Mouse (Mus musculus) gastrocnemius, adult 2 months (tissue): ENCODE results near the gene Tpst2. TPM values are rescaled to one million over a fixed set of nuclear protein-coding genes. Genes with fewer than 3 reads are reported as not detected.
A peak's percentile ranks its signal among the peaks of the same experiment; 100 is the strongest.

Source experiments
- DNase-seq: peaks from one replicate; pipeline ENCODE4 v3.0.0; 2022
- H3K27ac ChIP-seq: fragments of 200-600 bp; 2 replicates; pipeline ENCODE4 v1.8.1; 2022; ENCODE audit warnings: mild to moderate bottlenecking
- H3K4me3 ChIP-seq: fragments of 200-600 bp; 2 replicates; pipeline ENCODE4 v1.8.1; 2022; ENCODE audit warnings: mild to moderate bottlenecking, moderate library complexity
- CTCF ChIP-seq: fragments of 200-600 bp; IDR thresholded peaks from 2 replicates; pipeline ENCODE4 v1.8.1; 2022; ENCODE audit warnings: antibody characterized with exemption, mild to moderate bottlenecking, moderate library complexity
- intact Hi-C: fragments of 180-260 bp; cut with DNase I; formaldehyde crosslinking; loops from one replicate; pipeline ENCODE4 v1.15.1; 2025
- total RNA-seq, 2 experiments: library from RNA; stranded (reverse); gene quantifications; 2 replicates each; pipeline ENCODE4 v1.2.3; 2021

Gene Tpst2
- total RNA-seq, 2 experiments from 2014 or later: 12.6 to 25.4 TPM

GRCm38 (mm10) chr5:112337004-112337403, 60.5 kb downstream of the Tpst2 start:
- intact Hi-C loops: no loop called here
- H3K27ac ChIP-seq: no peak overlapping the region
- H3K4me3 ChIP-seq: no peak overlapping the region
- TF ChIP-seq CTCF: no peak
- DNase-seq: no peak

- DNase-seq: no peak
- intact Hi-C loops: no loop called here
- H3K27ac ChIP-seq: no peak overlapping the region
- no peak overlapping the region for H3K4me3 ChIP-seq
- TF ChIP-seq CTCF: no peak; the same call in 1 of the 2 replicates
Measured at GRCm38 (mm10) chr5:112339215-112339614, 62.7 kb downstream of the Tpst2 start.

DNA sequence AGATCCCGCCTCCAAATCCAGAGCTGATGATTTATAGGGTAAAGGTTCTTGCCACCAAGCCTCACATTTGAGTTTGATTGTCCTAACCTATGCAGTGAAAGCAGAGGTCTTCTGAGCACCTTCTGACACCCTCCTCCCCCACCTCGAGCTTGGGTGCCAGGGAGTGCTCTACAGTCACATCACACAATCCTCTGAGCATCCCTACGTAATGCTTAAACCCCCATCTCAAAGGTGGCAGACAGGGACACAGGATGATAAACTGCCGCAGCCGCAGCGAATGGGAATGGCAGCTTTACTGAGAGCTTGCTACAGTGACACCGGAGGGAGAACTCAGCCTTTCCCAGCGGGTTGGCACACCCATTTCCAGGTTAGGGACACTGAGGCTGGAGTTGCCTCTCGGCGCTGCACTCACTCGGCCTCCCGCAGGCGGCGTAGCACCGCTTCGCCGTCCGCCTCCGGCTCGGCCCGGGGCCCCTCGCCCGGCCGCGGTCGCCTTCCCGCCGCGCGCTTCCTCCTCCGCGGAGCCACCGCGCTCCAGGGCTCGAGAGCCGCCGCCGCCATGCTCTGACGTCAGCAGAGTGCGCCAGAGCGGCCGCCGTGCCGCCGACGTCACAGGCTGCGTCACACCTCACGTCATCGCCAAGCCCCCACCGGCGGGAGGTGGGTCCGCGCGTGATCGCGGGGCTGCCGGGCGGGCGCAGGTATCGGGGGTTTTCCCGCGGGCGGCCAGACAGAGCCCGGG, 66.1 kb downstream of the Tpst2 start, which contains the start of the genes Srrd and Hps4:
Gene Srrd (minus strand): TSS at position 578 of the 742 bp plus-strand sequence.
Gene Hps4 (plus strand): TSS at position 621 of the 742 bp plus-strand sequence.
- Histone ChIP-seq H3K27ac (peak within 1 kb of the TSS; percentile 84), H3K4me3 (peak within 1 kb of the TSS; percentile 98)
- DNase-seq: peak; percentile 90
- TF ChIP-seq CTCF: peak; percentile 24; the same call in 1 of the 2 replicates
- intact Hi-C loops: loop anchor here (1.0 kb wide), 1 partner anchor 16 kb away; the partner anchor contains the start of gene Tfip11

DNA sequence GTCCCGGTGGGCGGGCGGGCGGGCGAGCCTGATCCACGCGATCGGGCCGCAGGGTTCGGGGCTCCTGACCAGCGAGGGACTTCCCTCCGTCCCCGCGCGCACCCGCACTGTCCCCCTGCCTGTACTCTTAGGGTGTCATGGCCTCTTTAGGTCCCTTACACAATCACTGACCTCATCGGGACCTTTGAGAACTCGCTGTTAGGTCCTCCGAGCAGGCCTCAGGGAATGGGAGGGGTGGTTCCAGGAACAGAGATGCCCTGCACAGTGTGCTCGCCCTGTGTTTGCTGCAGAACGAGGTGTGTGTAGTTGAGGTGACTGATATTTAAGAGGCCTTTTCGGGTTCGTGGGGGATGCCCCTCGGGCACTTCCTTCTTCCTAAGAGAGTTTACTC, 66.7 kb downstream of the Tpst2 start:
- H3K27ac ChIP-seq: peak overlapping the region; percentile 84
- H3K4me3 ChIP-seq: peak overlapping the region; percentile 98
- intact Hi-C loops: loop anchor here (1.0 kb wide), 1 partner anchor 17 kb away; the partner anchor contains the start of gene Tfip11
- TF ChIP-seq CTCF: no peak
- DNase-seq: no peak

DNA sequence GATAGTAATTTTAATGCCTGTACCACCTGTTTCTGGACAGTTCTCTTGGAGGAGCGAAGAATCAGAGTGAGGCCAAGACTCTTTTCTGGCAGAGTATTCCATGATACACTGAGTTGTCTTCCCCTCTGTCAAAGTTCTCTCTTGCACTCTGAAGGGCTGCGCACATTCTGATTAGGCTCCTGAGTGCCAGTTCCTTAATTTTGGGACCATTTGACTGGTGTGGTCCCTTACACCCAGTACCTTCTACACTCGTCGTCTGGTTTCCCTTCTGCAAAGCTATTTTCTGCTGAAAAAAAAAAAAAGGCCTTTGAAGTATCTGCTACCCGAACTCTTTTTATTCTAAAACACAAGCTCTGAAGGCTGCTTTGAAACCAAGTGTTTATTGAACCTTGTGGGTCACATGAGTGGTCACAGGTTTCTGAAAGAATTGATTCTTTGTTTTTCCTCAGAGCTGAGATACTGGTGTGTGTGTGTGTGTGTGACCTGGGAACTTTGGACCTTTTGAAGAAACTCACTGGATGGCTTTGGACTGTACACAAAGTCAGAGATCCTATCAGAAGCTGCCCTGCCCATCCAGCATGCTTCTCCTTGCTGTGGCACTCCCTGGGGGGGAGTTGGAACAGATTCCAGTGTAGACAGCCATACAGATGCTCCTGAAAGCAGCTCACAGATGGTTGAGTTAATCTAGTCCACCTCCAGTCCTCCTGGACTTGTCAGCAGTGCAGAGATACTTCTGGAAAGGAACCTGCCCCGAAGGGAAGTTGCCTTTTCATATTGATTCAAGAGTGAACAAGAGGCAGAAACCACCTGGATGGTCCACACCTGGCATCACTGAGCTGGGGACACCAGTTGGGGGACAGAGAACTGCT, 67.8 kb downstream of the Tpst2 start:
- Histone ChIP-seq H3K27ac (no peak overlapping the region), H3K4me3 (no peak overlapping the region)
- no peak for DNase-seq
- no peak for TF ChIP-seq CTCF
- intact Hi-C loops: no loop called here

- DNase-seq: no peak
- intact Hi-C loops: no loop called here
- TF ChIP-seq CTCF: no peak
Measured at GRCm38 (mm10) chr5:112346211-112346965, 69.9 kb downstream of the Tpst2 start.

GRCm38 (mm10) chr5:112349169-112349568, 72.7 kb downstream of the Tpst2 start:
- TF ChIP-seq CTCF: no peak
- intact Hi-C loops: no loop called here
- Histone ChIP-seq H3K4me3 (no peak overlapping the region), H3K27ac (no peak overlapping the region)
- no peak for DNase-seq

More at GRCm38 (mm10) chr5:112346211-112346965, 69.9 kb downstream of the Tpst2 start:
- H3K27ac ChIP-seq: no peak overlapping the region
- H3K4me3 ChIP-seq: no peak overlapping the region

GRCm38 (mm10) chr5:112355493-112355892, 79.0 kb downstream of the Tpst2 start:
- H3K4me3 ChIP-seq: no peak overlapping the region
- intact Hi-C loops: no loop called here
- no peak for DNase-seq
- no peak overlapping the region for H3K27ac ChIP-seq
- no peak for TF ChIP-seq CTCF

DNA sequence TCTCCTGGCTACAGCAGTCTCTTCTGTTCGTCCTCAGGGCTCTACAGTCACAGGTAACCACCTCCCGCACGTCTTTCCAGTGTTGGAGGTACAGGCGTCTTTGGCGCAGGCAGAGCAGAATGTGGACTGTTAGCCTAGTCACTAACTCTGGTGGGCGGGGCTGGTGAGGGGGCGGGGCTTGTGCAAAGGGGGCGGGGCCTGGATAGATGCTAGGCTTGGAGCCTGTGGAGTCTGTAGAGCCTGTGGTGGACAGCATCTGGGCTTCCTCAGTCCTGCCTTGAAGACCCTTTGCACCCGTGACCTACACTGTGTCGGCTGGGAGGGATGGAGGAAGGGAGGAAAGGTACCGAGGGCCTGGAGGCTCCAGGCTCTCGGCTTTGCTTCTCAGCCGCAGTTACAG, 79.4 kb downstream of the Tpst2 start, which contains the start of gene Gm6583:
Gene Gm6583 (minus strand): TSS at position 124 of the 400 bp plus-strand sequence.
- intact Hi-C loops: no loop called here
- Histone ChIP-seq H3K27ac (no peak within 1 kb of the TSS), H3K4me3 (no peak within 1 kb of the TSS)
- TF ChIP-seq CTCF: no peak
- DNase-seq: no peak

- DNase-seq: no peak
- TF ChIP-seq CTCF: no peak
- H3K4me3 ChIP-seq: no peak overlapping the region
- H3K27ac ChIP-seq: no peak overlapping the region
- intact Hi-C loops: no loop called here
Measured at GRCm38 (mm10) chr5:112356322-112356721, 79.8 kb downstream of the Tpst2 start.

GRCm38 (mm10) chr5:112359520-112359919, 83.0 kb downstream of the Tpst2 start:
- H3K4me3 ChIP-seq: no peak overlapping the region
- intact Hi-C loops: no loop called here
- DNase-seq: no peak
- H3K27ac ChIP-seq: no peak overlapping the region
- TF ChIP-seq CTCF: no peak

- intact Hi-C loops: no loop called here
- DNase-seq: no peak
- TF ChIP-seq CTCF: no peak
- Histone ChIP-seq H3K4me3 (no peak overlapping the region), H3K27ac (no peak overlapping the region)
Measured at GRCm38 (mm10) chr5:112360077-112360476, 83.6 kb downstream of the Tpst2 start.
